Mouse (Mus musculus): ENCODE results near the gene Cdca8. TPM values are rescaled to one million over a fixed set of nuclear protein-coding genes. Genes with fewer than 3 reads are reported as not detected.

Cdca8 gene
- total RNA-seq, 2 experiments from 2014 or later = 50.9 to 52.7 TPM

GRCm38 (mm10) chr4:124959062-124959461 lies 20.0 kb upstream of the Cdca8 start:
- no peak for ATAC-seq (replicated peaks; ENCODE audit: low FRiP score, poor library complexity, severe bottlenecking)

GRCm38 (mm10) chr4:124957284-124957683 lies 18.2 kb upstream of the Cdca8 start:
- ATAC-seq (replicated peaks; ENCODE audit: low FRiP score, poor library complexity, severe bottlenecking) = no peak

- ATAC-seq (replicated peaks; ENCODE audit: low FRiP score, poor library complexity, severe bottlenecking) = no peak
Measured at GRCm38 (mm10) chr4:124953546-124953945, 14.4 kb upstream of the Cdca8 start.

- no peak for ATAC-seq (replicated peaks; ENCODE audit: low FRiP score, poor library complexity, severe bottlenecking)
Measured at GRCm38 (mm10) chr4:124951036-124951433, 11.9 kb upstream of the Cdca8 start.

- ATAC-seq (replicated peaks; ENCODE audit: low FRiP score, poor library complexity, severe bottlenecking) = no peak
Measured at GRCm38 (mm10) chr4:124950181-124951035, 11.3 kb upstream of the Cdca8 start.

GRCm38 (mm10) chr4:124949488-124949887 lies 10.4 kb upstream of the Cdca8 start:
- no peak for ATAC-seq (replicated peaks; ENCODE audit: low FRiP score, poor library complexity, severe bottlenecking)

- no peak for ATAC-seq (replicated peaks; ENCODE audit: low FRiP score, poor library complexity, severe bottlenecking)
Measured at GRCm38 (mm10) chr4:124944961-124945360, 5.8 kb upstream of the Cdca8 start.

- ATAC-seq (replicated peaks; ENCODE audit: low FRiP score, poor library complexity, severe bottlenecking) = no peak
Measured at GRCm38 (mm10) chr4:124943781-124944180, 4.7 kb upstream of the Cdca8 start.

GRCm38 (mm10) chr4:124943022-124943421 lies 3.9 kb upstream of the Cdca8 start:
- peak; percentile 73 for ATAC-seq (replicated peaks; ENCODE audit: low FRiP score, poor library complexity, severe bottlenecking)

GRCm38 (mm10) chr4:124936613-124937471 lies 2.3 kb downstream of the Cdca8 start, which contains the start of gene 9930104L06Rik:
9930104L06Rik (plus strand) TSS chr4:124937048.
- ATAC-seq (replicated peaks; ENCODE audit: low FRiP score, poor library complexity, severe bottlenecking) = peak; percentile 97

GRCm38 (mm10) chr4:124928102-124928501 lies 11.0 kb downstream of the Cdca8 start:
- ATAC-seq (replicated peaks; ENCODE audit: low FRiP score, poor library complexity, severe bottlenecking) = no peak

GRCm38 (mm10) chr4:124905971-124906822 lies 32.9 kb downstream of the Cdca8 start:
- ATAC-seq (replicated peaks; ENCODE audit: low FRiP score, poor library complexity, severe bottlenecking) = no peak

GRCm38 (mm10) chr4:124905417-124905816 lies 33.7 kb downstream of the Cdca8 start:
- ATAC-seq (replicated peaks; ENCODE audit: low FRiP score, poor library complexity, severe bottlenecking) = no peak

GRCm38 (mm10) chr4:124899906-124900305 lies 39.2 kb downstream of the Cdca8 start:
- ATAC-seq (replicated peaks; ENCODE audit: low FRiP score, poor library complexity, severe bottlenecking) = no peak

GRCm38 (mm10) chr4:124898428-124898827 lies 40.7 kb downstream of the Cdca8 start:
- ATAC-seq (replicated peaks; ENCODE audit: low FRiP score, poor library complexity, severe bottlenecking) = no peak

GRCm38 (mm10) chr4:124894508-124895428 lies 44.3 kb downstream of the Cdca8 start:
- no peak for ATAC-seq (replicated peaks; ENCODE audit: low FRiP score, poor library complexity, severe bottlenecking)

- no peak for ATAC-seq (replicated peaks; ENCODE audit: low FRiP score, poor library complexity, severe bottlenecking)
Measured at GRCm38 (mm10) chr4:124893769-124894168, 45.3 kb downstream of the Cdca8 start.

- ATAC-seq (replicated peaks; ENCODE audit: low FRiP score, poor library complexity, severe bottlenecking) = no peak
Measured at GRCm38 (mm10) chr4:124890831-124891230, 48.3 kb downstream of the Cdca8 start.

GRCm38 (mm10) chr4:124889935-124890334 lies 49.2 kb downstream of the Cdca8 start:
- no peak for ATAC-seq (replicated peaks; ENCODE audit: low FRiP score, poor library complexity, severe bottlenecking)

Data from erythroblast, adult 5-6 weeks (primary cell).